Mouse (Mus musculus) cerebellum, adult 9-10 months (tissue): ENCODE measurements around the gene 4632433K11Rik.
A peak's percentile ranks its signal among the peaks of the same experiment; 100 is the strongest.

Experiments
- DNase-seq: peaks from one replicate; pipeline ENCODE4 v3.0.0; 2022

Gene 4632433K11Rik

GRCm38 (mm10) chr7:5020000-5020681 is 13.8 kb upstream of the 4632433K11Rik start, which contains the start of the genes Zfp865 and Ccdc106:
Gene Zfp865, plus strand, starts transcription at chr7:5020376.
Gene Ccdc106, plus strand, starts transcription at chr7:5020553.
- peak; percentile 98 for DNase-seq

GRCm38 (mm10) chr7:5020685-5021084 is 13.2 kb upstream of the 4632433K11Rik start:
- peak; percentile 74 for DNase-seq

- no peak for DNase-seq
Observed at GRCm38 (mm10) chr7:5021197-5021596, 12.7 kb upstream of the 4632433K11Rik start.

- DNase-seq: no peak
Observed at GRCm38 (mm10) chr7:5029543-5029942, 4.4 kb upstream of the 4632433K11Rik start.

GRCm38 (mm10) chr7:5029946-5030345 is 4.0 kb upstream of the 4632433K11Rik start:
- DNase-seq: no peak

- DNase-seq: no peak
Observed at GRCm38 (mm10) chr7:5030554-5031275, 3.2 kb upstream of the 4632433K11Rik start.

- no peak for DNase-seq
Observed at GRCm38 (mm10) chr7:5031496-5031895, 2.4 kb upstream of the 4632433K11Rik start.

- no peak for DNase-seq
Observed at GRCm38 (mm10) chr7:5035628-5036027, 1.7 kb downstream of the 4632433K11Rik start.

- no peak for DNase-seq
Observed at GRCm38 (mm10) chr7:5036136-5036535, 2.2 kb downstream of the 4632433K11Rik start.

GRCm38 (mm10) chr7:5037026-5037425 is 3.1 kb downstream of the 4632433K11Rik start:
- DNase-seq: peak; percentile 51

GRCm38 (mm10) chr7:5037467-5037866 is 3.5 kb downstream of the 4632433K11Rik start:
- DNase-seq: no peak

GRCm38 (mm10) chr7:5038109-5038732 is 4.3 kb downstream of the 4632433K11Rik start, which contains the start of gene Zfp784:
Gene Zfp784, minus strand, starts transcription at chr7:5038446.
- peak; percentile 95 for DNase-seq

- no peak for DNase-seq
Observed at GRCm38 (mm10) chr7:5038940-5039339, 5.0 kb downstream of the 4632433K11Rik start.

GRCm38 (mm10) chr7:5044981-5045380 is 11.1 kb downstream of the 4632433K11Rik start:
- DNase-seq: no peak

- DNase-seq: no peak
Observed at GRCm38 (mm10) chr7:5046112-5046511, 12.2 kb downstream of the 4632433K11Rik start.

- peak; percentile 73 for DNase-seq
Observed at GRCm38 (mm10) chr7:5047313-5047712, 13.4 kb downstream of the 4632433K11Rik start.

- DNase-seq: peak; percentile 82
Observed at GRCm38 (mm10) chr7:5051193-5052192, 17.6 kb downstream of the 4632433K11Rik start, which contains the start of gene Zfp580. Gene Zfp580, plus strand, starts transcription at chr7:5051538.

GRCm38 (mm10) chr7:5052438-5052837 is 18.5 kb downstream of the 4632433K11Rik start:
- peak; percentile 52 for DNase-seq

GRCm38 (mm10) chr7:5052931-5053343 is 19.0 kb downstream of the 4632433K11Rik start:
- DNase-seq: peak; percentile 54

GRCm38 (mm10) chr7:5053456-5054179 is 19.7 kb downstream of the 4632433K11Rik start:
- peak; percentile 54 for DNase-seq

GRCm38 (mm10) chr7:5056651-5057263 is 22.8 kb downstream of the 4632433K11Rik start:
- DNase-seq: peak; percentile 72
